Mouse (Mus musculus) hindbrain, postnatal 0 days (tissue): ENCODE results near the gene Slc7a6. TPM values are rescaled to one million over a fixed set of nuclear protein-coding genes. Genes with fewer than 3 reads are reported as not detected.
"Not testable (repeated sequence)": the region's sequence is repeated elsewhere in the genome, so short reads cannot be mapped to it uniquely, and the experiment has no call there.

Experiments
- ATAC-seq: fragments of 200-750 bp; cut with Nextera tagmentation; 2 replicates; pipeline ENCODE4 v1.8.0; 2017; ENCODE audit warnings: mild to moderate bottlenecking, moderate TSS enrichment, moderate library complexity
- DNase-seq: peaks from one replicate; pipeline ENCODE4 v3.0.0-alpha.2; 2015; ENCODE audit warnings: low spot score
- H3K27ac ChIP-seq: fragments of 300-500 bp; sonication (generic); 2 replicates; pipeline ENCODE4 v1.5.1; 2014; ENCODE audit warnings: mild to moderate bottlenecking
- H3K27me3 ChIP-seq: fragments of 300-500 bp; sonication (generic); 2 replicates; pipeline ENCODE4 v1.6.1; 2014; ENCODE audit warnings: low read length, mixed read lengths; ENCODE audit not compliant: insufficient read depth
- H3K36me3 ChIP-seq: fragments of 300-500 bp; sonication (generic); 2 replicates; pipeline ENCODE4 v1.6.1; 2014; ENCODE audit warnings: low read length, mixed read lengths; ENCODE audit not compliant: insufficient read depth
- H3K4me1 ChIP-seq: fragments of 300-500 bp; sonication (generic); 2 replicates; pipeline ENCODE4 v1.6.1; 2014; ENCODE audit warnings: antibody characterized with exemption, low read length, mixed read lengths; ENCODE audit not compliant: insufficient read depth
- H3K4me2 ChIP-seq: fragments of 300-500 bp; sonication (generic); 2 replicates; pipeline ENCODE4 v1.6.1; 2014; ENCODE audit warnings: low read depth, mild to moderate bottlenecking, low read length, moderate library complexity, mixed read lengths
- H3K4me3 ChIP-seq: fragments of 300-500 bp; sonication (generic); 2 replicates; pipeline ENCODE4 v1.5.1; 2014; ENCODE audit warnings: low read length
- H3K9ac ChIP-seq: fragments of 300-500 bp; sonication (generic); replicated peaks from 2 replicates; pipeline ENCODE4 v1.6.1; 2014; ENCODE audit warnings: mild to moderate bottlenecking, low read length, moderate library complexity, mixed read lengths
- H3K9me3 ChIP-seq: fragments of 300-500 bp; sonication (generic); 2 replicates; pipeline ENCODE4 v1.6.1; 2016; ENCODE audit warnings: low read length, mixed read lengths
- CTCF ChIP-seq: IDR thresholded peaks from 2 replicates; pipeline ENCODE4 v1.5.1; 2016; ENCODE audit warnings: antibody characterized with exemption, control low read depth, low read depth
- WGBS: fragments of 180-500 bp; shearing (Covaris S2); extraction: QIAGEN DNeasy Blood & Tissue Kit; methylation state at CpG from one replicate; pipeline ENCODE4 v1.1.7; 2014; 5-methylcytosine and 5-hydroxymethylcytosine counted together
- polyA plus RNA-seq: library from polyadenylated mRNA; unstranded; fragments of >200 nt; fragmentation: Nextera tagmentation; extraction: Ambion mirVana; gene quantifications from 2 replicates; pipeline ENCODE4 v1.2.1, GENCODE M21; 2015
- total RNA-seq: library from RNA; depleted of rRNA; stranded (reverse); fragments of >200 nt; gene quantifications from 2 replicates; pipeline ENCODE4 v1.2.3, GENCODE M21; 2014

Gene Slc7a6
- total and polyA plus RNA-seq, 2 experiments from 2014 or later: 39.1 to 53.2 TPM

DNA sequence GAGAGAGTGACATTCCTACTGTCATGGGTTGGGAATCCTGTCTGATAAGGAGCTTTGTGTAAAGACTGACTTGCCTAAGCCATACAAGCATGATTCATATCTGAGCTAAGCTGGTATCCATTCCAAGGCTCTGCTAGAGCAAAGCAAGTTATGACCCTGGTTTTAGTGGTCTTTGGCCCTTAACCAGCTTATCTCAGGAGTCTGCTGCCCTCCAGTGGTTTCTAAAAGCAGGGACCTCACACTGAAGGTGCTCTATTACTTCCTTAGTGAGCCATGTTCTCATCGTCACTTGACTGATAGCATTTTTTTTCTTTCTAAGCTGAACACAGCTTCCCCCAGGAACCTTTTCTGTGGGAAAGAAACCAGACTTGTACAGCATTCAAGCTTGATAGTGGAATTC, 30.1 kb downstream of the Slc7a6 start:
- Histone ChIP-seq H3K36me3 (peaks cover 52% of the 10 kb centered on the region), H3K9ac (no peak overlapping the region)
- peak; percentile 76 for TF ChIP-seq CTCF

DNA sequence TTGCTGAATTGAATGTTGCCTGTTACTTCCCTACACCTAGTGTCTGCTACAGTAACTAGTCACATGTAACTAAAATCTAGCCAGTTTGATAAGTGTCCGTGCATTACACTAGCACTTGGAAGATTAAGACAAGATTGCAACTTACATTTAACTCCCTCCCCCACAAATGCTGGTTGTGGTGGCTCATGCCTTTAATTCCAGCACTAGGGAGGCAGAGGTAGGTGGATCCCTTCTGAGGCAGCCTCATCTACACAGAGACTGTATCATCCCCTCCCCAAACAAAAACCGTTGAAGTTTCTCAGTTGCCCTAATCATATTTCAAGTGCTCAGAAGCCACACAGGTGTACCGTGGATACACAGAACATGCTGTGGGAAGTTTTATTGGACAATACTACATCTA, 30.9 kb downstream of the Slc7a6 start:
- not testable (repeated sequence) for H3K9me3 ChIP-seq, H3K4me2 ChIP-seq, H3K4me1 ChIP-seq, H3K4me3 ChIP-seq, H3K27me3 ChIP-seq, DNase-seq, ATAC-seq, H3K9ac ChIP-seq, H3K27ac ChIP-seq
- peaks cover 58% of the 10 kb centered on the region for H3K36me3 ChIP-seq
- WGBS: 84% methylated on average over 3 of the region's 3 CpGs

More for the DNA sequence above, 30.1 kb downstream of the Slc7a6 start:
- WGBS: 6% methylated on average over 1 of the region's 1 CpGs
- no peak overlapping the region for H3K4me2 ChIP-seq
- ATAC-seq: 0 out of 2 replicates have a peak, but pooled peaks have one; percentile 59
- no peak overlapping the region for H3K4me3 ChIP-seq
- no peaks in the 10 kb centered on the region for H3K27me3 ChIP-seq
- no peaks in the 10 kb centered on the region for H3K9me3 ChIP-seq
- H3K27ac ChIP-seq: no peak overlapping the region
- peak; percentile 70 for DNase-seq
- H3K4me1 ChIP-seq: no peaks in the 10 kb centered on the region

DNA sequence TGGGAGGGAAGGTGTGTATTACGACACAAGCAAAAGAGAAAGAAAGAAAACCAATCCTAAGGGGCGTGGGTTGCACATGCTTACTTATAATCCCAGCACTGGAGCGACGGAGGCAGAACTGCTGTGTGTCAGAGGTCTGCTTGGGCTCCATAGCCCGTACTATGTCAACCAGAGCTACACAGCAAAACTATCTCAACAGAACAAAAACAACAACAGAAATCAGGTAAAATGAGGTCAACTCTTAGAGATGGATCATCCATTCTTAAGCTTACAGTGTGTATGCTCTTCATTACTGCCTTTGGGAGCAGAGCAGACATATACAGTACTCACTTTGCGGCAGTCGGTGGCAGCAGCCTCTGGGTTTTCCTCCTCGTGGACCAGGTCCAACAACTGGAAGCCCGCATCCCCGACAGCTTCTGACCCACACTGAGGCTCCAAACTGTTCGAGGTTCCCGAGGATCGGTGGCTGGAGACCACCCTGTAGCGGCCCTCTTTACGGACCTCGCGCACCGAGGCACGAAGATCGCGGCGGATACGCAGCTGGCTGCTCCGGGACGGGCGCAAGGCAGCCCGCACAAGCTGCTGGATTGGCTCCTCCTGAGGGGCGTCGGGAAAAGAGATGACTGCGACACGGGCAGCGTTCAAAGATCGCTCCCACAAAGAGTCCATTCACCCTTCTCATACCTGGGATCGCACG, 41.5 kb downstream of the Slc7a6 start:
- peaks cover 9% of the 10 kb centered on the region for H3K36me3 ChIP-seq
- TF ChIP-seq CTCF: no peak
- H3K4me1 ChIP-seq: peaks cover 10% of the 10 kb centered on the region; the same call in 1 of the 2 replicates
- peak overlapping the region; percentile 89 for H3K9ac ChIP-seq
- under 1% methylated on average over 35 of the region's 35 CpGs for WGBS
- peak overlapping the region; percentile 97 for H3K27ac ChIP-seq
- ATAC-seq: peak; percentile 76
- H3K4me3 ChIP-seq: peak overlapping the region; percentile 68
- DNase-seq: peak; percentile 71
- no peaks in the 10 kb centered on the region for H3K27me3 ChIP-seq
- peak overlapping the region; percentile 73 for H3K4me2 ChIP-seq
- no peaks in the 10 kb centered on the region for H3K9me3 ChIP-seq

DNA sequence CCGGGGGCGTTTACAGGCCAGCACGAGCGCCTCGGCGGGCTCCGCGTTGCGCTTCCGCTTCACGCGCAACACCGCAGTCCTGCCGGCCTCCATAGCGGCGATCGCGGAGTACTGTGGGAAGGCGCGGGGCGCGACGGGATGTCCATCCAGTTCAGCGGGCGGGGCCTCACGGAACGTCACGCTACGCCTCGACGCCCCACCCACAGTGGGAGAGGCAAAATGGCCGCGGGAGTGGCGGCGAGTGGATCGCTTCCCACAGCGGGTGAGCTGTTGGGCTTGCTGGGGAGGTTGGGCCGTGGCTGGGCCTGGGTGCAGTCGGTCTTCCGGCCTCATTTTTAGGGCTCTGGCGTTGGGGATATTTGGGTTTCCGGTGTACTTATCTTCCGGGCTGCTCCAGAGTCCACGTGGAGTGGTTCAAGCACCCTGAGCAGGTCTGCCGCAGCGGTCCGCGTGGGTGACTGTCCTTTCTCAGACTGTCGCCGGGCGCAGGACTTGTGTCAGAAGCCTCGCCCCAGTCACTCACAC, 42.2 kb downstream of the Slc7a6 start, which contains the start of the genes Slc7a6os and Prmt7:
Slc7a6os (minus strand) TSS at position 115 of the 525 bp plus-strand sequence.
Prmt7 (plus strand) TSS at position 116 of the 525 bp plus-strand sequence.
- Histone ChIP-seq H3K27me3 (no peaks in the 10 kb centered on the region), H3K4me1 (peaks cover 10% of the 10 kb centered on the region; the same call in 1 of the 2 replicates), H3K4me2 (peak within 1 kb of the TSS; percentile 73), H3K36me3 (peaks cover 13% of the 10 kb centered on the region), H3K9ac (peak within 1 kb of the TSS; percentile 89), H3K4me3 (peak within 1 kb of the TSS; percentile 68), H3K27ac (peak within 1 kb of the TSS; percentile 97), H3K9me3 (no peaks in the 10 kb centered on the region)
- DNase-seq (peak; percentile 98), ATAC-seq (peak; percentile 98)
- under 1% methylated on average over 52 of the region's 52 CpGs for WGBS
- TF ChIP-seq CTCF: no peak; the same call in 1 of the 2 replicates

DNA sequence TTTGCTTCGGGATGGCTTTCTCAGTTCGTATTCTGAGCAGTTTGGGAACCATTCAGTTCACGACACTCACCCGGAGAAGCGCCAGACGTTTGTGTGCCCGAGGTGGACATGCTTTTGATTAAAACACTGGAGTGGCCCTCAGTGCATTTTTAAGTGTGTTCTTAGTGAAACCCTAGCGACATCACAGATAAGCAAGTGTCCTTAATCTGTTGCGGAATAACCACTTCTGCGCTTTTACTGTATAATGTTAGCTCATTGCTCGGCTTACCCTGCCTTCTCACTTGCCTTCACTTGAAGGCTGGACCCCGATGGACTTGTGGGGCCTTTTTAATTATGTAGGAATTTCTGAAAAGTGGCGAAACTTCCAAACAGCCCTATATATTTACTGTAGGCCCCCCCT, 42.8 kb downstream of the Slc7a6 start:
- H3K27ac ChIP-seq: peak overlapping the region; percentile 97
- DNase-seq (no peak), ATAC-seq (no peak)
- no peaks in the 10 kb centered on the region for H3K27me3 ChIP-seq
- no peak for TF ChIP-seq CTCF
- H3K9ac ChIP-seq: peak overlapping the region; percentile 89
- peaks cover 13% of the 10 kb centered on the region for H3K36me3 ChIP-seq
- 2% methylated on average over 13 of the region's 13 CpGs for WGBS
- H3K4me3 ChIP-seq: peak overlapping the region; percentile 68
- peaks cover 10% of the 10 kb centered on the region; the same call in 1 of the 2 replicates for H3K4me1 ChIP-seq
- H3K9me3 ChIP-seq: no peaks in the 10 kb centered on the region
- peak overlapping the region; percentile 73 for H3K4me2 ChIP-seq

DNA sequence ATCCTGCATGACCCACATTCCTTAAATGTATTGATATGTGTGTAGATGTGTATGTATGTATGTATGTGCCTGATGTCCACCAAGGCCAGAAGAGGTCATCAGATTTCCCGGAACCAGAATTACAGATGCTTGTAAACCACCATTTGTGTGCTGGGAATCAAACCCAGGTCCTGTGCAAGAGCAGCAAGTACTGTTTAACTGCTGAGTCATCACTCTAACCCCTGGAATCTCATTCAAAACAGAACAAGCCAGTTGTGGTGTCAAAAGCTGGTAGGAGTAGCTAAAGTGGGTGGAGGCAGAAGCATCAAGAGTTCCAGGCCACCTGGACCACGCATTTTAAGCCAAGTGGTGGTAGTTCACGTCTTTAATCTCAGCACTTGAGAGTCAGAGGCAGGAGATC, 45.3 kb downstream of the Slc7a6 start:
- Histone ChIP-seq H3K27ac (no peak overlapping the region), H3K4me3 (no peak overlapping the region), H3K4me1 (peaks cover 10% of the 10 kb centered on the region; the same call in 1 of the 2 replicates), H3K4me2 (no peak overlapping the region), H3K9ac (no peak overlapping the region), H3K9me3 (no peaks in the 10 kb centered on the region), H3K36me3 (peaks cover 27% of the 10 kb centered on the region; the same call in 1 of the 2 replicates), H3K27me3 (no peaks in the 10 kb centered on the region)
- no peak for TF ChIP-seq CTCF
- WGBS: 93% methylated on average over 3 of the region's 3 CpGs
- no peak for DNase-seq
- ATAC-seq: no peak
